Mouse (Mus musculus): ENCODE results near the gene Mbnl1.

- TF ChIP-seq EP300 (IDR thresholded peaks at IDR 0.05; ENCODE audit: low read depth) (no peak), CTCF (IDR thresholded peaks at IDR 0.05; ENCODE audit: low read depth) (no peak)
These were observed 116.7 kb downstream of the Mbnl1 start for GRCm38 (mm10) chr3:60589361-60589760.
